Mouse (Mus musculus) cerebellum, adult 11-12 months (tissue): Measurements from ENCODE around the gene Klf16.
A peak's percentile ranks its signal among the peaks of the same experiment; 100 is the strongest.

Experiments used
- DNase-seq: peaks from one replicate; pipeline ENCODE4 v3.0.0; 2022

The Klf16 gene

GRCm38 (mm10) chr10:80573944-80574343 is 3.2 kb downstream of the Klf16 start:
- DNase-seq = no peak

- no peak for DNase-seq
Observed at GRCm38 (mm10) chr10:80572477-80572876, 4.6 kb downstream of the Klf16 start.

GRCm38 (mm10) chr10:80570871-80571836 is 6.0 kb downstream of the Klf16 start:
- peak; percentile 75 for DNase-seq

GRCm38 (mm10) chr10:80570419-80570818 is 6.7 kb downstream of the Klf16 start:
- DNase-seq = no peak

GRCm38 (mm10) chr10:80569664-80570066 is 7.5 kb downstream of the Klf16 start:
- DNase-seq = no peak

GRCm38 (mm10) chr10:80568876-80569275 is 8.2 kb downstream of the Klf16 start:
- DNase-seq = no peak

GRCm38 (mm10) chr10:80566375-80567092 is 10.6 kb downstream of the Klf16 start:
- peak; percentile 84 for DNase-seq

GRCm38 (mm10) chr10:80561116-80561944 is 15.8 kb downstream of the Klf16 start, which contains the start of gene Rexo1:
Gene Rexo1, minus strand, starts transcription at chr10:80561560.
- DNase-seq = peak; percentile 89

- no peak for DNase-seq
Observed at GRCm38 (mm10) chr10:80560621-80561020, 16.5 kb downstream of the Klf16 start.

GRCm38 (mm10) chr10:80559431-80559830 is 17.7 kb downstream of the Klf16 start:
- peak; percentile 51 for DNase-seq

- DNase-seq = peak; percentile 72
Observed at GRCm38 (mm10) chr10:80557346-80557965, 19.7 kb downstream of the Klf16 start.

GRCm38 (mm10) chr10:80553997-80554396 is 23.1 kb downstream of the Klf16 start:
- DNase-seq = no peak

GRCm38 (mm10) chr10:80553575-80553974 is 23.5 kb downstream of the Klf16 start:
- DNase-seq = no peak

GRCm38 (mm10) chr10:80552364-80552763 is 24.8 kb downstream of the Klf16 start:
- no peak for DNase-seq

- peak; percentile 15 for DNase-seq
Observed at GRCm38 (mm10) chr10:80549279-80549678, 27.8 kb downstream of the Klf16 start.

- peak; percentile 68 for DNase-seq
Observed at GRCm38 (mm10) chr10:80548428-80549006, 28.6 kb downstream of the Klf16 start.

GRCm38 (mm10) chr10:80547539-80547938 is 29.6 kb downstream of the Klf16 start:
- DNase-seq = peak; percentile 22

GRCm38 (mm10) chr10:80546945-80547344 is 30.2 kb downstream of the Klf16 start:
- no peak for DNase-seq

GRCm38 (mm10) chr10:80545590-80545989 is 31.5 kb downstream of the Klf16 start:
- DNase-seq = no peak

- DNase-seq = peak; percentile 19
Observed at GRCm38 (mm10) chr10:80543873-80544272, 33.2 kb downstream of the Klf16 start.

GRCm38 (mm10) chr10:80539493-80539892 is 37.6 kb downstream of the Klf16 start:
- no peak for DNase-seq
